Mouse (Mus musculus): ENCODE data around the gene Stard3nl. TPM values are rescaled to one million over a fixed set of nuclear protein-coding genes. Genes with fewer than 3 reads are reported as not detected.
"Not testable (repeated sequence)": the region's sequence is repeated elsewhere in the genome, so short reads cannot be mapped to it uniquely, and the experiment has no call there.

Gene Stard3nl
- polyA plus RNA-seq, 1 experiment from 2014 or later: 219 TPM

- Histone ChIP-seq H3K9me3 (replicated peaks) (no peaks in the 10 kb centered on the region), H3K36me3 (peaks cover 10% of the 10 kb centered on the region), H3K9ac (replicated peaks) (no peak overlapping the region), H3K4me3 (replicated peaks) (no peak overlapping the region), H3K27ac (replicated peaks) (no peak overlapping the region), H3K4me1 (no peaks in the 10 kb centered on the region), H3K27me3 (replicated peaks) (no peaks in the 10 kb centered on the region), H3K4me2 (no peak overlapping the region)
- ATAC-seq (ENCODE audit: low FRiP score): no peak
- WGBS: 82% methylated on average over 3 of the region's 3 CpGs
Observed at GRCm38 (mm10) chr13:19352795-19353194, 42.8 kb downstream of the Stard3nl start.

DNA sequence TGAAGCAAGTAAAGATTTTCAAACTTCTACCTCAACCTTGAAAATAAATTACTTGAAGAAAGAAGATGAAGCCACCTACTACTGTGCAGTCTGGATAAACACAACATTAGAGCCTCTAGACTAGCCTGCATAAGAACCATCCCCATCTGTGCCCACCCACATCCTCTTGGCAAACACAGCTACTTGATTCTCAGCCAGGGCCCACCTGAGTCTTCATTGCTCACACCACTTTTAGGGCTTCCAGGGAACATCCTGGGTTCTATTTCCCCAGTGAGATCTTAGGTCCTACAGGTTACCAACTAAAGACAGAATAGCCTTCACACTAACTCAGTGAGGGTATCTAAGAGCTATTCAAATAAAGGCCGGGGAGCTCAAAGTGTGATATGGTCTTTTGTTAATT is 55.2 kb downstream of the Stard3nl start:
- ATAC-seq (ENCODE audit: low FRiP score); H3K9me3 ChIP-seq (replicated peaks); H3K9ac ChIP-seq (replicated peaks); H3K4me3 ChIP-seq (replicated peaks); H3K27ac ChIP-seq (replicated peaks); H3K27me3 ChIP-seq (replicated peaks); H3K36me3 ChIP-seq; H3K4me1 ChIP-seq; H3K4me2 ChIP-seq: not testable (repeated sequence)
- WGBS: 82% methylated on average over 1 of the region's 1 CpGs

- H3K4me1 ChIP-seq; H3K27me3 ChIP-seq (replicated peaks); ATAC-seq (ENCODE audit: low FRiP score); H3K4me2 ChIP-seq; H3K27ac ChIP-seq (replicated peaks); H3K9me3 ChIP-seq (replicated peaks); H3K36me3 ChIP-seq; H3K9ac ChIP-seq (replicated peaks); H3K4me3 ChIP-seq (replicated peaks): not testable (repeated sequence)
- 86% methylated on average over 1 of the region's 1 CpGs for WGBS
Observed at GRCm38 (mm10) chr13:19336310-19336709, 59.3 kb downstream of the Stard3nl start.

Other genes starting within 250 kb of the Stard3nl start
- 23.3 and 27.0 TPM in 2 replicates for gene Epdr1, start 224.1 kb upstream of the Stard3nl start, polyA plus RNA-seq (2015; fragmentation: Nextera tagmentation; extraction: Ambion mirVana)
- gene Sfrp4, start 227.3 kb upstream of the Stard3nl start, polyA plus RNA-seq (2015; fragmentation: Nextera tagmentation; extraction: Ambion mirVana): 3.4 and 4.0 TPM in 2 replicates